Mouse (Mus musculus): ENCODE measurements at regions not wholly inside any gene's neighbourhood (a gene's known extent, or its start where the extent isn't known, plus 50 kb on each side); places are given as distances from the start of the nearest gene placed in this dataset.

DNA sequence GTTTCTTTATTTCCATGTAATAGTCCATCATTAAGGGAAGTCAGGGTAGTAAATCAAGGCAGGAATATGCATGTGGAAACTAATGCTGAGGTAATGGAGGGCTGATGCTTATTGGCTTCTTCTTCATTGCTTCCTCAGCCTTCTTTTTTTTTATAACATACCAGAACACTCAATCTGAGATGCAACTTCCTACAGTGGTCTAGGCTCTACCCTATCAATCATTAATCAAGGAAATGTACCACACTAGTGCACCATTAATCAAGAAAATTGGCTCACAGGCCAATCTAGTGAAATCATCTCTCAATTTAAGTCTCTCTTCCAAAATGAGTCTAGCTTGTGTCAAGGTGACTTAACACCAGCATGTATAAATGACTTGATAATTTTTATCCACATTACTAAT, 263.2 kb upstream of the Meox2 start:
- Histone ChIP-seq H3K9ac (no peak overlapping the region), H3K27ac (ENCODE audit: low read depth) (no peak overlapping the region), H3K27me3 (ENCODE audit: insufficient read depth, low read length) (no peaks in the 10 kb centered on the region), H3K4me2 (no peak overlapping the region), H3K36me3 (ENCODE audit: insufficient read depth) (no peaks in the 10 kb centered on the region), H3K9me3 (ENCODE audit: low read depth, low read length) (no peaks in the 10 kb centered on the region), H3K4me1 (ENCODE audit: insufficient read depth) (no peaks in the 10 kb centered on the region), H3K4me3 (ENCODE audit: low read depth, low read length) (no peak overlapping the region)
- TF ChIP-seq CTCF (IDR thresholded peaks at IDR 0.05; ENCODE audit: low read depth), result no peak
- no peak for DNase-seq
- ATAC-seq (ENCODE audit: insufficient read depth), result no peak

DNA sequence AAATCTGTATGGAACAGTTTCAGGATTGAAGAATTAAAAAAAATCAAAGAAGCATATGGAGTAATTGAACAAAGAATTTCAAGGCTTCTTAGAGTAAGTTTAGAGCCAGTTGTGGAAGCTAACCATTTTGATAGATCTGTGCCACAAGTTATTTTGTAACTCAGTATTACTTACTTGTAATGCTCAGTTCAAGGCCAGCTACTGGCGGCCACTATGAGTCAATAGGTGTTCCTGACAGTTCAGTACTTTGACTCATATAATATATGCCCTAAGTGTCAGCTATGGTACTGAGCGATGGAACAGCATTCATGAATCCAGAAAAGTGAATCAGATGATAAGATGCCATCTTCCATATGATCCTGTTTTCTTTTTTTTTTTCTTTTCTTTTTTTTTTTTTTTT, 259.3 kb upstream of the Meox2 start:
- H3K27ac ChIP-seq (ENCODE audit: low read depth), result no peak overlapping the region
- WGBS, result 87% methylated on average over 2 of the region's 2 CpGs
- H3K9ac ChIP-seq, result no peak overlapping the region
- H3K36me3 ChIP-seq (ENCODE audit: insufficient read depth), result no peaks in the 10 kb centered on the region
- no peak overlapping the region for H3K4me2 ChIP-seq
- H3K27me3 ChIP-seq (ENCODE audit: insufficient read depth, low read length), result no peaks in the 10 kb centered on the region
- H3K4me1 ChIP-seq (ENCODE audit: insufficient read depth), result no peaks in the 10 kb centered on the region
- ATAC-seq (ENCODE audit: insufficient read depth), result no peak
- DNase-seq, result no peak
- H3K9me3 ChIP-seq (ENCODE audit: low read depth, low read length), result no peaks in the 10 kb centered on the region
- no peak overlapping the region for H3K4me3 ChIP-seq (ENCODE audit: low read depth, low read length)
- TF ChIP-seq CTCF (IDR thresholded peaks at IDR 0.05; ENCODE audit: low read depth), result no peak

DNA sequence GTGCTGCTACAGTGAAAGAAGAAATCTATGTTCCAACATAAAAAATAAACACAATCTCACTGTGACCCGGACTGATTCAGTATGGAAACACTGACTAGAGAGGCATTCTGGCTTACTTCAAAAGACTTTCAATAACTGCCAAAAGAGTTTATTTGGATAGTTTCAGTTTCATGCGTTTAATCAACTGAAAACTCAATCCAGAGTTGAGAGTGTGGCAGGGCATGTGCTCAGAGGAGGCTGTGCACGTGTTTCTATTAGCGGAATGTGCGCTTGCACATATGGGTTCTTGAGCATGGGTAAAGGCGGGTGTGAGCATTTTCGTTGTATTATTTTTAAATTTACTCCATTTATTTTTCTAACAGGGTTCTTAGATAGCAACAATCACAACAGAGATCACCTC, 245.2 kb upstream of the Meox2 start:
- H3K9ac ChIP-seq, result no peak overlapping the region
- no peaks in the 10 kb centered on the region for H3K9me3 ChIP-seq (ENCODE audit: low read depth, low read length)
- H3K4me1 ChIP-seq (ENCODE audit: insufficient read depth), result no peaks in the 10 kb centered on the region
- H3K4me2 ChIP-seq, result no peak overlapping the region
- 53% methylated on average over 7 of the region's 7 CpGs for WGBS
- ATAC-seq (ENCODE audit: insufficient read depth) (no peak), DNase-seq (peak; percentile 25)
- H3K4me3 ChIP-seq (ENCODE audit: low read depth, low read length), result no peak overlapping the region
- no peaks in the 10 kb centered on the region for H3K36me3 ChIP-seq (ENCODE audit: insufficient read depth)
- no peak overlapping the region for H3K27ac ChIP-seq (ENCODE audit: low read depth)
- H3K27me3 ChIP-seq (ENCODE audit: insufficient read depth, low read length), result no peaks in the 10 kb centered on the region
- no peak for TF ChIP-seq CTCF (IDR thresholded peaks at IDR 0.05; ENCODE audit: low read depth)

DNA sequence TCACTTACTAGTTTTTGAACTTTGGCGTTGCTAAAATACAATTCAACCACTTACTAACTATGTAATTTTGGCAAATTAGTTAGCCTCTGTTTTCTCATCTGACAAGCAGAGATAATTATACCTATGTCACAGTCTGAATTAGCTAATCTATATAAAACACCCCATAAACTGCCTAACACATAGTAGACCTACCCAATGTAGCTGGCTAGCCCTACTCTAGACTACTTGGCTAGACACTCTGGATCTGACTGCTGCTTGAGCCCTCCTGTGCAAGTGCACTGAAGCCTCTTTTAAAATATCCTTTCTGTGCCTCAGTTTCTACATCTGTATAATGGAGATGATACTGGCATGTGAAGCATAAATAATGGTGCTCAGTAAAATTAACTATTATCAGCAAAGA, 227.6 kb upstream of the Meox2 start:
- Histone ChIP-seq H3K27me3 (ENCODE audit: insufficient read depth, low read length) (no peaks in the 10 kb centered on the region), H3K36me3 (ENCODE audit: insufficient read depth) (no peaks in the 10 kb centered on the region), H3K4me3 (ENCODE audit: low read depth, low read length) (no peak overlapping the region), H3K27ac (ENCODE audit: low read depth) (no peak overlapping the region), H3K9ac (no peak overlapping the region), H3K9me3 (ENCODE audit: low read depth, low read length) (no peaks in the 10 kb centered on the region), H3K4me2 (no peak overlapping the region), H3K4me1 (ENCODE audit: insufficient read depth) (no peaks in the 10 kb centered on the region)
- 78% methylated on average over 1 of the region's 1 CpGs for WGBS
- DNase-seq (peak; percentile 9), ATAC-seq (ENCODE audit: insufficient read depth) (0 out of 2 replicates have a peak, but pooled peaks have one; percentile 60)
- TF ChIP-seq CTCF (IDR thresholded peaks at IDR 0.05; ENCODE audit: low read depth), result no peak

DNA sequence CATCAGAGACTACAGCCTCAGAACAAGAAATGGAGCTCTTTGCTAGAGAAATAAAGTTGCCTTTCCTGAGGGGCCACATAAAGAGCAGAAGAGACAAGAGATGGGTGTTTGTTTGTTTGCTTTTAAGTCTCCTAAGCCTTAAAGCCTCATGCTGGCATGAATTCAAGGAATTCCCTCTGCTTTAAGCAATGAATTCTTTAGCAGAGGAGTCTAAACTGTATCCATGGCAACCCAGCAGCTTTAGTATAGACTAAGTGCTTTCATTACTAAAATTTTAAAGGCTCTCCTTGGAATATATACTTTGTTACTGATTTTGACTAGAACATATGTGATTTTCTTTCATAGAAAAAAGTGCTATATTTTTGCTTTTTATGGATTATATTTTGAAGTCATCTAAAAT, 195.0 kb upstream of the Meox2 start:
- Histone ChIP-seq H3K27me3 (ENCODE audit: insufficient read depth, low read length) (no peaks in the 10 kb centered on the region), H3K9ac (no peak overlapping the region), H3K27ac (ENCODE audit: low read depth) (no peak overlapping the region), H3K4me2 (no peak overlapping the region), H3K4me3 (ENCODE audit: low read depth, low read length) (no peak overlapping the region), H3K9me3 (ENCODE audit: low read depth, low read length) (no peaks in the 10 kb centered on the region), H3K36me3 (ENCODE audit: insufficient read depth) (no peaks in the 10 kb centered on the region), H3K4me1 (ENCODE audit: insufficient read depth) (peaks cover 4% of the 10 kb centered on the region; the same call in 1 of the 2 replicates)
- peak; percentile 76 for ATAC-seq (ENCODE audit: insufficient read depth)
- TF ChIP-seq CTCF (IDR thresholded peaks at IDR 0.05; ENCODE audit: low read depth), result no peak
- peak; percentile 92 for DNase-seq

DNA sequence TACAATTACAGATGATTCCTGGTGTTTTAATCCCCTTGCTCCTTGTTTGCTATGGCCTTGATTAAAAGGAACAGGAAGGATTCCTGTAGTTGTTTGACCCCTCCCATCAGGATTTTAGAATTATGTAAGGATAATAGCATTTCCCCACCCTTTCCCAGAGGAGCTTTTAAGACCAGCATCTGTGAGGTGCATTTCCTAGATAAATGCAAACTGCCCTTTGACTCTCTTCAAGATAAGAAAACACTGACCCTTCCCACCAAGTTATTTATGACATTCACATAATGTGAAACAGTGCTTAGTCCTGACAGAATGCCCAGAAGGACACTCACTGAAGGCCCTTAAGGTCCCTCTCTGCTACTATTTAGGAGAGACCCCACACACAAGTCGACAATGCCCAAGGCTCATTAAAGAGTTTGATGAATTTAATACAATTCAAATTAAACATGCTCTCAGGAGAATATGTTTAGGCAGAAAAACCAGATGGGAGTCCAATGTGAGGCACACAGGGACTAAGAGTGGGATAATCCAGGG, 190.7 kb upstream of the Meox2 start:
- H3K9me3 ChIP-seq (ENCODE audit: low read depth, low read length), result no peaks in the 10 kb centered on the region
- no peak overlapping the region for H3K9ac ChIP-seq
- peaks cover 4% of the 10 kb centered on the region; the same call in 1 of the 2 replicates for H3K4me1 ChIP-seq (ENCODE audit: insufficient read depth)
- no peak overlapping the region for H3K4me2 ChIP-seq
- no peaks in the 10 kb centered on the region for H3K27me3 ChIP-seq (ENCODE audit: insufficient read depth, low read length)
- no peaks in the 10 kb centered on the region for H3K36me3 ChIP-seq (ENCODE audit: insufficient read depth)
- H3K27ac ChIP-seq (ENCODE audit: low read depth), result no peak overlapping the region
- 37% methylated on average over 1 of the region's 1 CpGs for WGBS
- TF ChIP-seq CTCF (IDR thresholded peaks at IDR 0.05; ENCODE audit: low read depth), result no peak
- DNase-seq (no peak), ATAC-seq (ENCODE audit: insufficient read depth) (no peak)
- H3K4me3 ChIP-seq (ENCODE audit: low read depth, low read length), result no peak overlapping the region

DNA sequence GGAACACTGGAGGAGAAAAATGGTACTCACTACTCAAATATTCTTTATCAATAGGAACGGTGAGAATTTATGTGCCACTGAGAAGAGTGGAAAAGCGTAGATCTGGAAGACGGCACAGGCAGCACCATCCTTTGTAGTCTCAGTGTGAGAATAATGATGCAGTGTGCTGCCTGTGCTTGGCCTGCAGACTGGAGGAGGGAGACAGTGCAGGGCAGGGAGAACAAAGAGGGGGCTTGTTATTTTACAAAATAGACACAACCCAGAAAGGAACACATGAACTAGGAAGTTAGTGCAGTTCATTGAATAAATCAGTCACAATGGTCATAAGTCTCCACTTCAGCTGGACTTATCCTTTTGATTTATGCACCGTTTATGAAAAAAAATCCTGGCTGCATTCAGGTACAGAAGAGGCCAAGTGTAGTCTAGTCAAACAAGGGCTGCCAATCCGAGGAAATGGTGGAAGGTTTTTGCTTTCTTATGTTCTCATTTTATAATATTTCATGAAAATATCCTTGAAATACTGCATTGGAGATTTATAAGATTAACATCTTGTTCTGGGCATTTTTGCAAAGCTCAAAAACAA, 190.0 kb upstream of the Meox2 start:
- Histone ChIP-seq H3K36me3 (ENCODE audit: insufficient read depth) (no peaks in the 10 kb centered on the region), H3K4me3 (ENCODE audit: low read depth, low read length) (no peak overlapping the region), H3K27me3 (ENCODE audit: insufficient read depth, low read length) (no peaks in the 10 kb centered on the region), H3K27ac (ENCODE audit: low read depth) (no peak overlapping the region), H3K9ac (no peak overlapping the region), H3K9me3 (ENCODE audit: low read depth, low read length) (no peaks in the 10 kb centered on the region), H3K4me1 (ENCODE audit: insufficient read depth) (peaks cover 4% of the 10 kb centered on the region; the same call in 1 of the 2 replicates), H3K4me2 (no peak overlapping the region)
- WGBS, result 62% methylated on average over 5 of the region's 5 CpGs
- no peak for DNase-seq
- no peak for ATAC-seq (ENCODE audit: insufficient read depth)
- no peak for TF ChIP-seq CTCF (IDR thresholded peaks at IDR 0.05; ENCODE audit: low read depth)
